Mouse (Mus musculus) forelimb bud, embryonic 11.5 days (tissue): Measurements from ENCODE around the gene Csnk1g2.

ENCODE experiments used
- DNase-seq: peaks from one replicate; pipeline ENCODE4 v3.0.0-alpha.2; 2012; ENCODE audit warnings: low read depth, low spot score

Csnk1g2 gene

DNA sequence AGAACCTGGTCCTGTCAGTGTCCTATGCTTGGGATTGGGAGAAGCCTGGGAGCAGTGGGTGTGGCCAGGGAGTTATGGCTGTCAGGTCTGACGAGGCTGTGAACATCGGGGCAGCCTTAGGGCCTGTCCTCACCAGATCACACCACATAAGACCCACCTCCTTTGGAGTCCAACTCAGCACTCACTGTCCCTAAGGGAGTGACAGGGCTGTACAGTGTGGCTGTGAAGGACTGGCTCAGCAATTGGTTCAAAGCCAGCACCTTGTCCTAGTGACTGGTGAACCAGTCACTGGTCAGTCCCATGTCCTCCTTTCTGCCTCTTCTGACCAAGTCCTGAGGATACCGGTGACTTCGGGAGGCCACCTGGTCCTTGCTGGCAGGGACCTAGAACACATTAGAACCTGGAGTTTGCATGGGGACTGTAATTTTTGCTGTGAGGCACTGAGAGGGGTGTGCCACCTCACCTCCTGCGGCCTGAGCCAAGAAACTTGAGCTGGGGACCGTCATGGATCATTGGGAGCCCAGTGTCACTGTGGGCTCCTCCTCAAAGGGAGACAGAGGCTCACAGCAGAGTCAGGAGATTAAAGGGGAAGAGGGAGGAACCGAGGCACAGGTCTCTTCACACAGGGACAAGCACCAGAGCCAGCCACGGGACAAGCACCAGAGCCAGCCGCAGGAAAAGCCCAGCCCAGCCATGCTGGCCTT lies 57.1 kb downstream of the Csnk1g2 start:
- DNase-seq = no peak

DNA sequence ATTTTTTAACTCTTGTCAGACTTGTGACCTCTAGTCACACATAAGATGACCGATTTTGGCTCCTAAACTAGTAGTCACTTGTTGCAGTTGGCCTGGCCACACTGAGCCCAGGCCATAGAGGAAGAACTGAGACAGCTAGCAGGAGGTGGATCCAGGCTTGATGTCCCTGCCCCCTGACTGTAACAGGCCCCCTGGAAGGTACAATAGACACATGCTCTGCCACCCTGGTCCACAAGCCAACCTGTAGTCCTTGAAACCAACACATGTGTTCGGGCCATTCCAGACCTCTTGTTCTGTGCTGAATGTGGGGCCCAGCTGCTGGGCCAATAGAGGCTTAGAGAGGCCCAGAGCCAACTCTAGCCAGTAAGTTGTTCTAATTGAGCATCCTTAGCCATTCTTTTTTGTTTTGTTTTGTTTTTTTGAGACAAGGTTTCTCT lies 57.6 kb downstream of the Csnk1g2 start:
- DNase-seq = no peak

DNA sequence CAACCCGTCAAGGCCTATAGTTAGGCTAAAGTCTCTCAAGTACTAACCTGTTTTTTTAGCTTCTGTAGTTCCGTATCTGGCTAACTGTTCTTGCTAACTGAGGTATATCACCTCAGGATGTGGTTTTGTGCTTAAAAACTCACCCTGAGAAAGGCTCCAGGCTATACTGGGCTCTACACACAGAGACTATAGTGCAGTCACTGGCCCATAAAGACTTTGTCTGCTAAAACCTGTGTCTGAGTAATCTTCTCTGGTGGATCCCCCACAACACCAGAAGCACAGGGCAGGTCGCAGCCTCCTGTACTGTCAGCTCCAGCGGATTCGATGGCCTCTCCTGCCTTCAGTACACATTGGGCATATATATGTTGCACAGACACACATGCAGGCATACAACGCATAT lies 59.4 kb downstream of the Csnk1g2 start:
- DNase-seq = no peak

DNA sequence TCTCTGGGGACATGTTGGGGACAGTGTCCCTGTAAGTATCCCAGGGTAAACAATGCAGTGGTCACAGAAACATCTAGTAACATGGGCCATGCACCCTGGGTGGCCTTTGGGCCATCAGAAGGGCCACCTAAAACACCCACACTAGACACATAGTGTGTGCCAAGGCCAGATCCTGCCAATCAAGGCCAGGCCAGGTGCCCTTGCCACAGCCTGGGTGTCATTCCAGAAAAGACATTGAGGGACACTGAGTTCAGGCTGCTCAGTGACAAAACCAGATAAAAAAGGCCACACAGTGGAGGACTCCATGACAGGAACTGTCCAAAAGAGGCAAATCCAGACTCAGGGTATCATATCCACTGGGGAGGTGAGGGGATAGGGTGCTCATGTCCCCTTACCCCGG lies 61.0 kb downstream of the Csnk1g2 start:
- no peak for DNase-seq

DNA sequence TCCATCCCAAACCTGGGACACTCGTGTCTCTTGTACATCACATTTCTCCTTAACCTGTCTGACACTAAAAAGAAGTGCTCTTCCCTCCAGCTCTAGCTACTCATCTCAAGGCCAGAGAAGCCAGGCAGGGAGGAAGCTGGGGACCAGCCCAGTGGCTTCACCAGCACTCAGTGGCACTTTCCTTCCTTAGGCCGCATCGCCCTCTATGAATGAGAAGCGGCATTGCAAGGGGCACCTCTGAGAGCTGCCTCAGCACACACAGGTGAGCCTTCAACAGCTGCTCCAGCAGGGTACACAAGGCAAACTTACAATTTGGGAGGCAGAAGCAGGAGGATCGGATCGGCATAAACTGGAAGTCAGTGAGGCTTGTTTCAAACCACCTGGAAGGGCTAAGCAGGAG lies 61.6 kb downstream of the Csnk1g2 start:
- DNase-seq = peak; percentile 40

DNA sequence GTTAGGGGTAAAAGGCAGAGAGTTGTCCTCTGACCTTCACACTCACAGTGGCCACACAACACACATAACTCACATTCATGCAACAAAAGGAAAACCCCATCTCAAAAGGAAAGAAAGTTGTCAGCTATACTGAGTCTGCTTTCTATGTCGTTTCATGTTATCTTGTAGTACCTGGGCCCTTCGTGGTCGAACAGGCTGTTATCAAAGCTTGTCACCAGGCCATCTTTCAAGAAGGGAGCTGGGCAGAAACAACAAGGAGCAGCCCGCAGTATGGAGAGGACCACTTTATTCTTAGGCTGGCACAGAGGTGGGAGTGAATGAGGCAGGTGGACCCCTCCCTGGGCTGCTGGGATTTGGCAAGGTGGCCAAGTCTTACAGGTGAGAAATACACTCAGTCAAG lies 62.3 kb downstream of the Csnk1g2 start:
- no peak for DNase-seq

DNA sequence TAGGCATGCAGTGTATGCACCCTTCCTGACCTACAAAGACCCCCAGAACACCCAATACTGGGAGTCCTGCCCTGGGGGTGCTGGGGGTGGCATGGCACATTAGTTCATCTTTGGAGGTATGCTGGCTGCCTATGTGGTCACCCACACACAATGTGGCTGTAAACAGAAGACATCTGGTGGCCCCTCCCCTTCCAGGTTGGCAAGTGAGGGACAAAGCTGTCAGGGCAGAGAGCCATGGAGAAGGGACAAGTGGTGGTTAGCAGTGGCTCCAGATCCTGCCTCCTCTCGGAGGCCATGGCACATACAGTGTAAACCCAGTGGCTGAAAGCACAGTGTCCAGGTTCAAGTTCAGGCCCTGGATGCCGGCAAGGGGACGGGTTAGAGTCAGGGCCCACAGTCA lies 64.0 kb downstream of the Csnk1g2 start:
- DNase-seq = no peak

DNA sequence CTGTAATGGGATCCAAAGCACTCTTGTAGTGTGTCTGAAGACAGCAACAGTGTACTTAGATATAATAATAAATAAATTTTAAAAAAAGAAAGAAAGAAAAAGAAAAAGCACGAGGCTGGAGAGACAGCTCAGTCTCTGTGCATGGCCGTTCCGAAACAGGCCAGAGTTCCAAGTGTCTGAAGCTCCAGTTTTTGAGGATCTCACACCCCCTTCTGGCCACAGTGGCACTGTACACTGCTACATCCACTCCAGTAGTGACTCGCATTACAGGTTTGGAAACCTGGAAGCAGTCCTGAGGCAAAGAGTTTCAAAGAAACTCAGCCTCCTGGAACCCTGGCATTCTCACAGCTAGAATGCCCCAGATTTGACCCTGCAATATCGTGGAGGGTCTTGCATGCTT lies 65.2 kb downstream of the Csnk1g2 start:
- DNase-seq = peak; percentile 64
